Mouse (Mus musculus): ENCODE measurements around the gene Cyp27b1.

- peak; percentile 19; the same call in 1 of the 2 replicates for TF ChIP-seq POLR2A (IDR thresholded peaks at IDR 0.05; ENCODE audit: control insufficient read depth, low read depth, low read length)
- TF ChIP-seq CTCF (IDR thresholded peaks at IDR 0.05; ENCODE audit: control insufficient read depth, insufficient read depth, insufficient replicate concordance, low read depth, low read length): no peak
Observed at GRCm38 (mm10) chr10:127066519-127067018, 18.5 kb downstream of the Cyp27b1 start.
